8 mouse cellular contexts compared by ENCODE assay signal in the genomic region with DNA sequence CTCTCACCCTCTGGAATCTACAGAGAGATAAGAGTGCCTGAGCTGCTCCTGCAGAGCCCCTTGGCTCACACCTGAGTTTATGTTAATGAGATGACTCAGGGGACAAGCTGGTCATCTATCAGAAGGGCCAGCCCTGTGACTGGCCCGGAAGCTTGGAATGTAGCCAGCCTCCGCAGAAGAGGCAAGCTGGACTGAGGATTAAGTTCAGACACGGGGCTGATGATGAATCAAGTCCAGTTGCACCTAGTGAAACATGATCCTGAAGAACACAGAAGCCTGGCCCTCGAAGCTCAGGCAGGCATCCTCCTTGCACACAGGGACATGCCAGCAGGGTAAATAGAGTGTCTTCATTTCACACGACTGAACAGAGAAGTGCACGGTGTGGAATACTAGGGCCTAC. TPM values are rescaled to one million over a fixed set of nuclear protein-coding genes. Genes with fewer than 3 reads are reported as not detected.
DNase-seq lines count a peak whose midpoint lies in the region; ATAC-seq and TF ChIP-seq lines count a peak whose summit lies in the region.
"Had no signal": no experiment of that assay in that cellular context is flagged by ENCODE, and none has a peak within 500 bp of the region (broad histone marks: within the 10 kb centered on the region; RNA-seq: fewer than 3 reads in every experiment).

No protein-coding gene starts in this region.

- no peak overlapping the region for H3K27ac ChIP-seq in kidney, embryonic 16.5 days (ENCODE audit: low read length)
- no peak overlapping the region for H3K27ac ChIP-seq in forebrain, embryonic 12.5 days
- H3K27ac ChIP-seq in layer of hippocampus, adult 2 months, result no peak overlapping the region
- H3K27ac ChIP-seq: limb, embryonic 15.5 days had no signal

- no peak for TF ChIP-seq CTCF in layer of hippocampus, adult 2 months (conservative IDR thresholded peaks at IDR 0.05)

- no peaks in the 10 kb centered on the region for H3K27me3 ChIP-seq in kidney, embryonic 16.5 days (ENCODE audit: insufficient read depth, low read length)
- H3K27me3 ChIP-seq in forebrain, embryonic 12.5 days, result no peaks in the 10 kb centered on the region
- H3K27me3 ChIP-seq: limb, embryonic 15.5 days had no signal

- H3K9me3 ChIP-seq in kidney, embryonic 16.5 days (ENCODE audit: low read length), result no peaks in the 10 kb centered on the region
- H3K9me3 ChIP-seq in forebrain, embryonic 12.5 days, result no peaks in the 10 kb centered on the region
- H3K9me3 ChIP-seq: limb, embryonic 15.5 days had no signal

- peaks cover 10% of the 10 kb centered on the region for H3K4me1 ChIP-seq in kidney, embryonic 16.5 days (ENCODE audit: insufficient read depth, low read length)
- peaks cover 6% of the 10 kb centered on the region for H3K4me1 ChIP-seq in forebrain, embryonic 12.5 days

- H3K4me3 ChIP-seq in kidney, embryonic 16.5 days (ENCODE audit: low read length), result no peak overlapping the region
- H3K4me3 ChIP-seq in forebrain, embryonic 12.5 days (replicated peaks), result no peak overlapping the region
- H3K4me3 ChIP-seq in layer of hippocampus, adult 2 months, result no peak overlapping the region
- H3K4me3 ChIP-seq: limb, embryonic 15.5 days had no signal

- DNase-seq in 416B (ENCODE audit: low read depth) (peak; percentile 71), adipocyte (ENCODE audit: low spot score) (peak; percentile 45)
- DNase-seq in gastrocnemius, postnatal 25 days, result peak; percentile 82
- no peak for DNase-seq in layer of hippocampus, adult 2 months (ENCODE audit: low spot score in 2 of 2)
- no peak for DNase-seq in layer of hippocampus, adult 18-20 months (ENCODE audit: low spot score in 2 of 2)

- no peak overlapping the region for H3K9ac ChIP-seq in kidney, embryonic 16.5 days (replicated peaks; ENCODE audit: low read length)
- H3K9ac ChIP-seq in forebrain, embryonic 12.5 days, result no peak overlapping the region
- H3K9ac ChIP-seq: limb, embryonic 15.5 days had no signal

- ATAC-seq in kidney, embryonic 16.5 days (ENCODE audit: low FRiP score, low TSS enrichment), result peak; percentile 67; the same call in 1 of the 2 replicates
- no peak for ATAC-seq in forebrain, embryonic 12.5 days (ENCODE audit: low FRiP score)

- no peaks in the 10 kb centered on the region for H3K36me3 ChIP-seq in kidney, embryonic 16.5 days (ENCODE audit: insufficient read depth, low read length)
- H3K36me3 ChIP-seq in forebrain, embryonic 12.5 days (replicated peaks), result 0 out of 2 replicates have a peak, but pooled peaks cover 6% of the 10 kb centered on the region
- H3K36me3 ChIP-seq: limb, embryonic 15.5 days had no signal

- no peak overlapping the region for H3K4me2 ChIP-seq in kidney, embryonic 16.5 days (replicated peaks; ENCODE audit: low read depth, low read length)
- no peak overlapping the region for H3K4me2 ChIP-seq in forebrain, embryonic 12.5 days
- H3K4me2 ChIP-seq: limb, embryonic 15.5 days had no signal

- WGBS in kidney, embryonic 16.5 days, result 15% methylated on average over 6 of the region's 6 CpGs
- WGBS in forebrain, embryonic 12.5 days, result 40% methylated on average over 6 of the region's 6 CpGs

RNA-seq across cellular contexts. Expression of gene 1700056E22Rik, which starts 17.7 kb away (rescaled TPM):
- total RNA-seq in gastrocnemius, postnatal 25 days (2021), result 1 to 10 TPM in 1 of 2 experiments, under 1 TPM in 1; 0.96 to 1.3 TPM
- 1.6 and 1.7 TPM in 2 replicates for polyA plus RNA-seq in kidney, embryonic 16.5 days (2015; fragmentation: Nextera tagmentation; extraction: Ambion mirVana)
- 1.9 and 2.5 TPM in 2 replicates for polyA plus RNA-seq in forebrain, embryonic 12.5 days (2016; fragmentation: Nextera tagmentation; extraction: Ambion mirVana)
- not detected for total RNA-seq in layer of hippocampus, adult 2 months (2021)
- not detected for total RNA-seq in layer of hippocampus, adult 18-20 months (2021)

RNA-seq across cellular contexts. Expression of gene Dusp10, which starts 38.7 kb away (rescaled TPM):
- total RNA-seq in gastrocnemius, postnatal 25 days (2021), result 10 to 100 TPM; 20.2 to 32.6 TPM
- 7.1 and 7.4 TPM in 2 replicates for polyA plus RNA-seq in kidney, embryonic 16.5 days (2015; fragmentation: Nextera tagmentation; extraction: Ambion mirVana)
- polyA plus RNA-seq in forebrain, embryonic 12.5 days (2016; fragmentation: Nextera tagmentation; extraction: Ambion mirVana), result 10.2 and 11.4 TPM in 2 replicates
- 1 to 10 TPM; 4.9 to 5.3 TPM for total RNA-seq in layer of hippocampus, adult 2 months (2021)
- 1 to 10 TPM; 4.6 to 5.2 TPM for total RNA-seq in layer of hippocampus, adult 18-20 months (2021)

Comparison
In these comparisons a context has a peak if more than half of its experiments do, and no peak if none do; other contexts are left out.
1. DNase-seq: peak in 416B (single experiment), adipocyte (single experiment) and gastrocnemius, postnatal 25 days (single experiment); none in layer of hippocampus, adult 2 months (0 of 2) and layer of hippocampus, adult 18-20 months (0 of 2).